Mouse (Mus musculus) thymus, adult 2 months (tissue): Measurements from ENCODE around the gene Srrm2. TPM values are rescaled to one million over a fixed set of nuclear protein-coding genes. Genes with fewer than 3 reads are reported as not detected.

Source experiments
- DNase-seq: peaks from one replicate; pipeline ENCODE4 v3.0.0; 2021
- H3K27ac ChIP-seq: fragments of 200-500 bp; 2 replicates; pipeline ENCODE4 v1.5.1; 2012; ENCODE audit warnings: low read length, control low read depth; ENCODE audit not compliant: control insufficient read depth, insufficient read depth
- H3K27me3 ChIP-seq: fragments of 200-500 bp; 2 replicates; pipeline ENCODE4 v1.6.1; 2012; ENCODE audit warnings: mild to moderate bottlenecking, low read length, moderate library complexity, mixed read lengths; ENCODE audit not compliant: control insufficient read depth, insufficient read depth
- H3K36me3 ChIP-seq: fragments of 200-500 bp; 2 replicates; pipeline ENCODE4 v1.6.1; 2012; ENCODE audit warnings: mild to moderate bottlenecking, low read length, moderate library complexity; ENCODE audit not compliant: control insufficient read depth, insufficient read depth
- H3K4me1 ChIP-seq: fragments of 200-500 bp; replicated peaks from 2 replicates; pipeline ENCODE4 v1.6.1; 2012; ENCODE audit warnings: low read length; ENCODE audit not compliant: control insufficient read depth, insufficient read depth
- H3K4me3 ChIP-seq: fragments of 200-500 bp; 2 replicates; pipeline ENCODE4 v1.5.1; 2012; ENCODE audit warnings: mild to moderate bottlenecking, low read length, control low read depth, moderate library complexity; ENCODE audit not compliant: control insufficient read depth, insufficient read depth
- CTCF ChIP-seq: fragments of 200-500 bp; IDR thresholded peaks from 2 replicates; pipeline ENCODE4 v1.5.1; 2012; ENCODE audit warnings: mild to moderate bottlenecking, control low read depth, low read length, moderate library complexity, borderline replicate concordance; ENCODE audit not compliant: control insufficient read depth, poor library complexity, insufficient read depth; ENCODE audit errors: extremely low read depth
- POLR2A ChIP-seq: fragments of 200-500 bp; IDR thresholded peaks from 2 replicates; pipeline ENCODE4 v1.6.1; 2012; ENCODE audit warnings: mild to moderate bottlenecking, low read length, control low read depth, moderate library complexity; ENCODE audit not compliant: control insufficient read depth, poor library complexity, insufficient read depth; ENCODE audit errors: extremely low read depth
- whole genome bisulfite sequencing: fragments of 180-500 bp; shearing (Covaris S2); methylation state at CpG from one replicate; pipeline ENCODE4 v1.1.7; 2018; 5-methylcytosine and 5-hydroxymethylcytosine counted together
- polyA plus RNA-seq: library from polyadenylated mRNA; depleted of rRNA; stranded (reverse); fragments of >200 nt; gene quantifications from 2 replicates; pipeline ENCODE4 v1.2.3, GENCODE M21; 2012

Gene Srrm2
- polyA plus RNA-seq, 1 experiment: 874 TPM

DNA sequence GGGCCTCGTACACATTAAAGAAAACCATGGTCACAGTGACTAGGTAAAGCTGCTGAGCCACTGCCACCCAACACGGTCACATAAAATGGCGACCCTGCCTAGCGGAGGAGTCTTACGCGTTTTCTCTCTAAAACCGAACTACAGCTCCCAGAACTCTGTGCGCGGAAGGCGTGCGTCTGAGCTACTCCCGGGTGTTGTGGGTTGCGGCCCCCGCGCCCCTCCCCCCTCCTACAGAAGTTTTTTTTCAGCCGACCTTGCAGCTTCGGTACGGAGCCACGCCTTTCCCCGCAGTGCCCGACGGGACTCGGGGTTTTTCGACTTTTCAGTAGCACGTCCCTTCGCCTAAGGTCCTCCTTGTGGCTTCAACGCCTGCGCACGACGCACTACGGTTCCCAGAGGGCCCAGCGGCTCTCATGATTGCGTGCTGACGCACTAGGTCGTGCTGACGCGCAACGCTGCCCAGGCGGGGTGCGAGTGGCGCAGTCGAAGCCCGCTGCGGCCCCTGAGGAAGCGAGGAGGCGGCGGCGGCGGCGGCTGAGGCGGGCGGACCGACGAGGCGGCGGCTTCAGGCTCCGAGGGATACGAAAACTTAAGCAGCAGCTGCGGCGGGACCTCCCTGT lies 12.5 kb downstream of the Srrm2 start:
- peak; percentile 96 for DNase-seq
- Histone ChIP-seq H3K4me1 (peaks cover 12% of the 10 kb centered on the region), H3K27me3 (no peaks in the 10 kb centered on the region), H3K4me3 (peak overlapping the region; percentile 82), H3K36me3 (peaks cover 4% of the 10 kb centered on the region), H3K27ac (peak overlapping the region; percentile 64)
- TF ChIP-seq CTCF (0 out of 2 replicates have a peak, but pooled peaks have one; percentile 12), POLR2A (peak; percentile 94)
- WGBS: under 1% methylated on average over 60 of the region's 60 CpGs

- peak; percentile 75 for DNase-seq
Observed at GRCm38 (mm10) chr17:23803366-23804041, 13.2 kb downstream of the Srrm2 start.

GRCm38 (mm10) chr17:23804426-23805085 lies 14.2 kb downstream of the Srrm2 start:
- WGBS: 0% methylated on average over 8 of the region's 8 CpGs
- peaks cover 12% of the 10 kb centered on the region for H3K4me1 ChIP-seq

More at GRCm38 (mm10) chr17:23803366-23804041, 13.2 kb downstream of the Srrm2 start:
- H3K4me1 ChIP-seq: peaks cover 12% of the 10 kb centered on the region
- H3K36me3 ChIP-seq: peaks cover 11% of the 10 kb centered on the region
- peak overlapping the region; percentile 82 for H3K4me3 ChIP-seq
- WGBS: under 1% methylated on average over 82 of the region's 83 CpGs
- no peaks in the 10 kb centered on the region for H3K27me3 ChIP-seq
- H3K27ac ChIP-seq: peak overlapping the region; percentile 36
- TF ChIP-seq POLR2A: no peak
- TF ChIP-seq CTCF: no peak

GRCm38 (mm10) chr17:23806867-23807266 lies 16.5 kb downstream of the Srrm2 start:
- Histone ChIP-seq H3K4me1 (peaks cover 12% of the 10 kb centered on the region), H3K27me3 (no peaks in the 10 kb centered on the region), H3K27ac (no peak overlapping the region), H3K36me3 (peaks cover 44% of the 10 kb centered on the region), H3K4me3 (no peak overlapping the region)
- no peak for TF ChIP-seq CTCF
- TF ChIP-seq POLR2A: no peak
- no peak for DNase-seq
- WGBS: 68% methylated on average over 25 of the region's 25 CpGs

More at GRCm38 (mm10) chr17:23804426-23805085, 14.2 kb downstream of the Srrm2 start:
- peak overlapping the region; percentile 36 for H3K27ac ChIP-seq
- H3K36me3 ChIP-seq: peaks cover 21% of the 10 kb centered on the region
- TF ChIP-seq CTCF (no peak), POLR2A (no peak)
- no peak for DNase-seq
- H3K4me3 ChIP-seq: peak overlapping the region; percentile 82
- no peaks in the 10 kb centered on the region for H3K27me3 ChIP-seq

DNA sequence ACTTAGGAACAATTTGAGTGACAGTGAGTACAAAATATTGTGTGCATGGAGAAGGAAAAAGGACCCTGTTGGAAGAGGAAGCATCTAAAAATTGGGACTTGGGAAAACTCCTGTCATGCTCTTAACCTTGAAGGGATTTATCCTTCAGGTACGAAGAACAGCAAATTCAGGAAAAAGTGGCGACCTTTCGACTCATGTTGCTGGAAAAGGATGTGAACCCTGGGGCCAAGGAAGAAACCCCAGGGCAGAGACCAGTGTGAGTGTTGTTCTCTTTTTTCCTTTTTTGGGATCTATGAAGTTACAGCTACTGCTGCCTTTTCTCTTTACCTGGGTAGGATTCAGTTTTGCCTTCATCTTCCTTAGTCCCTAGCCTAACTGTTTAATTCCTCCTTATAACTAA lies 17.6 kb downstream of the Srrm2 start:
- H3K4me3 ChIP-seq: no peak overlapping the region
- H3K27me3 ChIP-seq: no peaks in the 10 kb centered on the region
- DNase-seq: no peak
- H3K4me1 ChIP-seq: peaks cover 7% of the 10 kb centered on the region
- over 99% methylated on average over 3 of the region's 3 CpGs for WGBS
- no peak overlapping the region for H3K27ac ChIP-seq
- peaks cover 55% of the 10 kb centered on the region for H3K36me3 ChIP-seq
- TF ChIP-seq POLR2A: no peak
- TF ChIP-seq CTCF: no peak

DNA sequence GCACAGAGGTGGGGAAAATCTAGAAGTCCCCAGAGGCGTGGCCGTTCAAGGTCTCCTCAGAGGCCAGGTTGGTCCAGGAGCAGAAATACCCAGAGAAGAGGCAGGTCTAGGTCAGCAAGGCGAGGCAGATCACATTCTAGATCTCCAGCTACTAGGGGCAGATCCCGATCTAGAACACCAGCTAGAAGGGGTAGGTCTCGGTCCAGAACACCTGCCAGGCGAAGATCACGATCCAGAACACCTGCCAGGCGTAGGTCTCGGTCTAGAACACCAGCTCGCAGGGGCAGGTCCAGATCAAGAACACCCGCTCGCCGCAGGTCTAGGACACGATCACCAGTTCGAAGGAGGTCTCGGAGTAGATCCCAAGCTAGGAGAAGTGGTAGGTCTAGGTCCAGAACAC lies 25.3 kb downstream of the Srrm2 start:
- Histone ChIP-seq H3K4me1 (no peaks in the 10 kb centered on the region), H3K27ac (no peak overlapping the region), H3K27me3 (no peaks in the 10 kb centered on the region), H3K4me3 (no peak overlapping the region), H3K36me3 (peaks cover 100% of the 10 kb centered on the region)
- over 99% methylated on average over 16 of the region's 16 CpGs for WGBS
- TF ChIP-seq POLR2A (no peak), CTCF (no peak)
- DNase-seq: no peak

DNA sequence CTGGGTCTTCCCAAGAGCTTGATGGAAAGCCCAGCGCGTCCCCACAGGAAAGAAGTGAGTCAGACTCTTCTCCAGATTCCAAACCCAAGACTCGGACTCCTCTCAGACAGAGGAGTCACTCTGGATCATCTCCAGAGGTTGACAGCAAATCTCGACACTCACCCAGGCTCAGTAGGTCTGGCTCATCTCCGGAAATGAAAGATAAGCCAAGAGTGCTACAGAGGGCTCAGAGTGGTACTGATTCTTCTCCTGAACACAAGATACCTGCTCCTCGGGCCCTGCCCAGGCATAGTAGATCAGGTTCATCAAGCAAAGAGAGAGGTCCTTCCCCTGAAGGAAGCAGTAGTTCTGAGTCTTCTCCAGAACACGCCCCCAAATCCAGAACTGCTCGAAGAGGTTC lies 28.2 kb downstream of the Srrm2 start:
- Histone ChIP-seq H3K4me1 (no peaks in the 10 kb centered on the region), H3K27me3 (no peaks in the 10 kb centered on the region), H3K27ac (no peak overlapping the region), H3K4me3 (no peak overlapping the region), H3K36me3 (peaks cover 95% of the 10 kb centered on the region)
- 98% methylated on average over 8 of the region's 8 CpGs for WGBS
- TF ChIP-seq CTCF (no peak), POLR2A (no peak)
- no peak for DNase-seq
